Mouse (Mus musculus): Measurements from ENCODE around the gene Gm20604. TPM values are rescaled to one million over a fixed set of nuclear protein-coding genes. Genes with fewer than 3 reads are reported as not detected.

Gene Gm20604
- total RNA-seq, 2 experiments from 2014 or later: 4.3 to 4.6 TPM

DNA sequence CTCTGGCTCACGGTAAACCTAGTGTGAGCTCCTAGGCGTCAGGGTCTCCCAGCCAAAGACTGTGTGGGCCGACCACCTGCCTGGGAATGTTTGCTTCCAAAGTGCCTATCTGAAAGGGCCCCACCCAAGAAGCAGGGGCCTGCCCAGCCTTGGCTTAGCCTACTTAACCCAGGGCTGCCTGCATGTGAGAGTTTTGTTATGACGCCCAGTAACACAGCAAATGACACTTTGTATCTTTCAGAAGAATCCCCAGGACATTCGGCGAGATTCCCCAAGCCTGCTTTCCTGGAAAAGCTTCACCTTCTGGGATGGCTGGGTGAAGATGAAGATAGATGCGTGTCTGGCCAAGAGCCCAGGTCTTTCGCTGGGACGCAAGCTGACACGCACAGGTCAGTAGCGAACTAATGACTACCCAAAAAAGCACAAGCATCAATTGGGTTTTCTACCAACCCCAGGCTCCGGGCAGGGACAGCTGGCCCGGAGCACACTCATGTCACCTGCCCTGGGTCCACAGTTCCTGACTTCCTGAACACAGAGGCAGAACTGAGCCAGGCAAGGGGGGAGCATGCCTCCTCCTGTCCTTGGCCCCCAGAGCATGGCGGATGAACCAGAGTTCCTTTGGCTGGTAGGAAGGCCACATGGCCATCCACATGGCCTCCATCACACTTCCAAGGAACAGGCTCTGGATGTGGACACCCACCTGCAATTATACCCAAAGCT lies 61.7 kb downstream of the Gm20604 start:
- intact Hi-C loops (cut with DNase I): no loop called here

DNA sequence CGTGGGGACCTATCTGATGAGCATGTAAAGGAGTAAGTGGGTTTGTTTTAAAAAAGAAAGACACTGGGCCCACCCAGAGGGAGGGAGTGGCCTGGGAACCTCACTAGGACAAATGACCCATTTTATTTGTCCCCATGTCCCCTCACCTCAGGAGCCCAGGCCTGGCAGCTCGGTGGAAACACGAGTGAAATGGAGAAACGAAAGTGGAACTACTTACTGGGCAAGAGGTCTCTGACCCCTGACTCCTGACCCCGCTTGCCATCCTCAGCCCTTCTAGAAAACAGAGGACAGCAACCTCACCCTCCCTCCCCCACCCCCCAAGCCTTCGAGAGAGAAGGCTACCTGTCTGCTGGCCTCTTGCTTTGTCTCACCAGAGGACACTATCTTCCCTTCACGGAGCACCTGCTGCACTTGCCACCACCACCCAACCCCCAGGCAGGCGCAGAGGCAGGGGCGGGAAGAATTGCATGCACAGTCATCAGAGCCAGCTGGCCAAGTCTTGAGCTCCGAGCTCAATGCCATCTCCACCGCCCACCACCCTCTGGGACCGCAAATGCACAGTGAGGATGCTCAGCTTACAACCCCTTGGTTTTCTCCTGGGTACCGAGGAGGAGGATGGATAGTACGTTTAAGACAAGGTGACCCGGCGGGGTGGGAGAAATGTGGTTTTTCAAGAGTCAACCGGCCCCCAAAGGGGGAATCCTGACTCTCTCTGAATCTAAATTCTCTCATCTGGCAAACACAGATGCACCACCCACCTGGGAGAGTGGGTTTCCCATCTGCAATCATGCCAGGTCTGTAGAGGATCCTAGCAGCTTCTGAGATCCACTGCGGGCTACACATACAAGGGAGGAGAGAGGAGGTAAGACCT lies 62.9 kb downstream of the Gm20604 start:
- intact Hi-C loops (cut with DNase I): no loop called here
- no peak for DNase-seq

More for the DNA sequence above, 61.7 kb downstream of the Gm20604 start:
- no peak for DNase-seq

DNA sequence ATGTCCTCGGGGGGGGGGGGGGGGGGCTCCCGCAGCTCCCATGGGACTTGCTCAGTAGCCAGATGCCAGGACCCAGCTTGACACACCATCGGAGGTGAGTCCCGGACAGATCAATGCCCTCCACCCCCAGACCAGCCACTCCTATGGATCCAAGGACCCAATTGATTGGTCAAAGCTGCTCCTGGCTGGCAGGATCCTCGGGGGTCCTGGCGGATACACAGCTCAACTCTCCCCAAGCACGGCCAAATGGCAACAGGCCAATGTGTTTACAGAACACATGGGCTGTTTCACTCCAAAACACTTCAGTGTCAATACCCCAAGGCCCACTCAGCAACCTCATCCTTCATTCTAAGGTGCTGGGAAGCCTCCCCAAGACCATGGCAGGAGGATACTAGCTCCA lies 66.7 kb downstream of the Gm20604 start:
- intact Hi-C loops (cut with DNase I): no loop called here
- no peak for DNase-seq

Other genes starting within 250 kb of the Gm20604 start
- gene Chga, start 203.7 kb downstream of the Gm20604 start, total RNA-seq (2021): not detected
- 1 to 10 TPM; 6.8 to 8.8 TPM for gene Itpk1, start 53.7 kb downstream of the Gm20604 start, total RNA-seq (2021)
- gene Moap1, start 15.0 kb downstream of the Gm20604 start, total RNA-seq (2021): 1 to 10 TPM; 7.6 to 7.7 TPM
- gene Tmem251, start 14.9 kb downstream of the Gm20604 start, total RNA-seq (2021): 1 to 10 TPM; 3.7 to 3.9 TPM
- not detected for gene Gm28051, start 907 bp downstream of the Gm20604 start, total RNA-seq (2021)
- 1 to 10 TPM; 9.3 to 9.4 TPM for gene Gon7, start 869 bp downstream of the Gm20604 start, total RNA-seq (2021)
- 10 to 100 TPM; 25.3 to 27.6 TPM for gene Ubr7, start 705 bp downstream of the Gm20604 start, total RNA-seq (2021)
- gene Btbd7, start 119.8 kb upstream of the Gm20604 start, total RNA-seq (2021): 10 to 100 TPM; 24.9 to 28.0 TPM
- gene Cox8c, start 140.6 kb upstream of the Gm20604 start, total RNA-seq (2021): not detected
- gene Unc79, start 190.2 kb upstream of the Gm20604 start, total RNA-seq (2021): not detected

All from heart, postnatal 36 days (tissue).